Mouse (Mus musculus): Measurements from ENCODE around the gene Fn1. TPM values are rescaled to one million over a fixed set of nuclear protein-coding genes. Genes with fewer than 3 reads are reported as not detected.
A peak's percentile ranks its signal among the peaks of the same experiment; 100 is the strongest.

Gene Fn1
- total RNA-seq, 1 experiment from 2014 or later: 3.5 TPM

- ATAC-seq (replicated peaks in 1 of 2; ENCODE audit: insufficient read depth in 1 of 2, low FRiP score in 2 of 2, low TSS enrichment in 1 of 2, low read depth in 1 of 2, poor library complexity in 2 of 2, severe bottlenecking in 2 of 2): no peak
Observed at GRCm38 (mm10) chr1:71654221-71654620, 1.2 kb upstream of the Fn1 start.

- ATAC-seq (replicated peaks in 1 of 2; ENCODE audit: insufficient read depth in 1 of 2, low FRiP score in 2 of 2, low TSS enrichment in 1 of 2, low read depth in 1 of 2, poor library complexity in 2 of 2, severe bottlenecking in 2 of 2): peak; percentile 35 to 52; a peak in 3 of 4 replicates
Observed at GRCm38 (mm10) chr1:71653400-71654159, 580 bp upstream of the Fn1 start.

GRCm38 (mm10) chr1:71651828-71652227 is 1.2 kb downstream of the Fn1 start:
- ATAC-seq (replicated peaks in 1 of 2; ENCODE audit: insufficient read depth in 1 of 2, low FRiP score in 2 of 2, low TSS enrichment in 1 of 2, low read depth in 1 of 2, poor library complexity in 2 of 2, severe bottlenecking in 2 of 2): no peak

- no peak for ATAC-seq (replicated peaks in 1 of 2; ENCODE audit: insufficient read depth in 1 of 2, low FRiP score in 2 of 2, low TSS enrichment in 1 of 2, low read depth in 1 of 2, poor library complexity in 2 of 2, severe bottlenecking in 2 of 2)
Observed at GRCm38 (mm10) chr1:71651315-71651714, 1.7 kb downstream of the Fn1 start.

- no peak for ATAC-seq (replicated peaks in 1 of 2; ENCODE audit: insufficient read depth in 1 of 2, low FRiP score in 2 of 2, low TSS enrichment in 1 of 2, low read depth in 1 of 2, poor library complexity in 2 of 2, severe bottlenecking in 2 of 2)
Observed at GRCm38 (mm10) chr1:71650741-71651140, 2.3 kb downstream of the Fn1 start.

- no peak for ATAC-seq (replicated peaks in 1 of 2; ENCODE audit: insufficient read depth in 1 of 2, low FRiP score in 2 of 2, low TSS enrichment in 1 of 2, low read depth in 1 of 2, poor library complexity in 2 of 2, severe bottlenecking in 2 of 2)
Observed at GRCm38 (mm10) chr1:71648166-71648565, 4.8 kb downstream of the Fn1 start.

GRCm38 (mm10) chr1:71646774-71647173 is 6.2 kb downstream of the Fn1 start:
- no peak for ATAC-seq (replicated peaks in 1 of 2; ENCODE audit: insufficient read depth in 1 of 2, low FRiP score in 2 of 2, low TSS enrichment in 1 of 2, low read depth in 1 of 2, poor library complexity in 2 of 2, severe bottlenecking in 2 of 2)

- no peak for ATAC-seq (replicated peaks in 1 of 2; ENCODE audit: insufficient read depth in 1 of 2, low FRiP score in 2 of 2, low TSS enrichment in 1 of 2, low read depth in 1 of 2, poor library complexity in 2 of 2, severe bottlenecking in 2 of 2)
Observed at GRCm38 (mm10) chr1:71645999-71646398, 7.0 kb downstream of the Fn1 start.

GRCm38 (mm10) chr1:71645466-71645865 is 7.5 kb downstream of the Fn1 start:
- ATAC-seq (replicated peaks in 1 of 2; ENCODE audit: insufficient read depth in 1 of 2, low FRiP score in 2 of 2, low TSS enrichment in 1 of 2, low read depth in 1 of 2, poor library complexity in 2 of 2, severe bottlenecking in 2 of 2): no peak

- no peak for ATAC-seq (replicated peaks in 1 of 2; ENCODE audit: insufficient read depth in 1 of 2, low FRiP score in 2 of 2, low TSS enrichment in 1 of 2, low read depth in 1 of 2, poor library complexity in 2 of 2, severe bottlenecking in 2 of 2)
Observed at GRCm38 (mm10) chr1:71642794-71643193, 10.2 kb downstream of the Fn1 start.

- ATAC-seq (replicated peaks in 1 of 2; ENCODE audit: insufficient read depth in 1 of 2, low FRiP score in 2 of 2, low TSS enrichment in 1 of 2, low read depth in 1 of 2, poor library complexity in 2 of 2, severe bottlenecking in 2 of 2): no peak
Observed at GRCm38 (mm10) chr1:71641206-71641605, 11.8 kb downstream of the Fn1 start.

GRCm38 (mm10) chr1:71640157-71640556 is 12.8 kb downstream of the Fn1 start:
- no peak for ATAC-seq (replicated peaks in 1 of 2; ENCODE audit: insufficient read depth in 1 of 2, low FRiP score in 2 of 2, low TSS enrichment in 1 of 2, low read depth in 1 of 2, poor library complexity in 2 of 2, severe bottlenecking in 2 of 2)

GRCm38 (mm10) chr1:71636665-71637064 is 16.3 kb downstream of the Fn1 start:
- ATAC-seq (replicated peaks in 1 of 2; ENCODE audit: insufficient read depth in 1 of 2, low FRiP score in 2 of 2, low TSS enrichment in 1 of 2, low read depth in 1 of 2, poor library complexity in 2 of 2, severe bottlenecking in 2 of 2): no peak

GRCm38 (mm10) chr1:71636116-71636515 is 16.9 kb downstream of the Fn1 start:
- no peak for ATAC-seq (replicated peaks in 1 of 2; ENCODE audit: insufficient read depth in 1 of 2, low FRiP score in 2 of 2, low TSS enrichment in 1 of 2, low read depth in 1 of 2, poor library complexity in 2 of 2, severe bottlenecking in 2 of 2)

- no peak for ATAC-seq (replicated peaks in 1 of 2; ENCODE audit: insufficient read depth in 1 of 2, low FRiP score in 2 of 2, low TSS enrichment in 1 of 2, low read depth in 1 of 2, poor library complexity in 2 of 2, severe bottlenecking in 2 of 2)
Observed at GRCm38 (mm10) chr1:71635101-71636014, 17.6 kb downstream of the Fn1 start.

GRCm38 (mm10) chr1:71634471-71634981 is 18.5 kb downstream of the Fn1 start:
- no peak for ATAC-seq (replicated peaks in 1 of 2; ENCODE audit: insufficient read depth in 1 of 2, low FRiP score in 2 of 2, low TSS enrichment in 1 of 2, low read depth in 1 of 2, poor library complexity in 2 of 2, severe bottlenecking in 2 of 2)

- no peak for ATAC-seq (replicated peaks in 1 of 2; ENCODE audit: insufficient read depth in 1 of 2, low FRiP score in 2 of 2, low TSS enrichment in 1 of 2, low read depth in 1 of 2, poor library complexity in 2 of 2, severe bottlenecking in 2 of 2)
Observed at GRCm38 (mm10) chr1:71632387-71632786, 20.6 kb downstream of the Fn1 start.

GRCm38 (mm10) chr1:71631811-71632210 is 21.2 kb downstream of the Fn1 start:
- ATAC-seq (replicated peaks in 1 of 2; ENCODE audit: insufficient read depth in 1 of 2, low FRiP score in 2 of 2, low TSS enrichment in 1 of 2, low read depth in 1 of 2, poor library complexity in 2 of 2, severe bottlenecking in 2 of 2): no peak

Data from hematopoietic stem cell, adult 5-6 weeks (primary cell).